Mouse (Mus musculus) limb, embryonic 14.5 days (tissue): ENCODE measurements at regions not wholly inside any gene's neighbourhood (a gene's known extent, or its start where the extent isn't known, plus 50 kb on each side); places are given as distances from the start of the nearest gene placed in this dataset.

ENCODE experiments used
- ATAC-seq: fragments of 200-750 bp; cut with Nextera tagmentation; 2 replicates; pipeline ENCODE4 v1.8.0; 2017; ENCODE audit warnings: low read depth, moderate number of reproducible peaks, moderate TSS enrichment; ENCODE audit not compliant: low FRiP score
- DNase-seq: peaks from one replicate; pipeline ENCODE4 v3.0.0-alpha.2; 2015; ENCODE audit warnings: low spot score
- H3K27ac ChIP-seq: fragments of 300-500 bp; sonication (generic); replicated peaks from 2 replicates; pipeline ENCODE4 v1.5.1; 2014; ENCODE audit warnings: low read depth, mild to moderate bottlenecking, low read length, moderate library complexity, mixed read lengths
- H3K27me3 ChIP-seq: fragments of 300-500 bp; sonication (generic); 2 replicates; pipeline ENCODE4 v1.6.1; 2014; ENCODE audit warnings: low read length, mixed read lengths; ENCODE audit not compliant: control insufficient read depth, insufficient read depth
- H3K36me3 ChIP-seq: fragments of 300-500 bp; sonication (generic); 2 replicates; pipeline ENCODE4 v1.6.1; 2014; ENCODE audit warnings: mild to moderate bottlenecking, low read length, moderate library complexity, mixed read lengths; ENCODE audit not compliant: control insufficient read depth, insufficient read depth
- H3K4me1 ChIP-seq: fragments of 300-500 bp; sonication (generic); 2 replicates; pipeline ENCODE4 v1.6.1; 2014; ENCODE audit warnings: antibody characterized with exemption, low read length, mixed read lengths; ENCODE audit not compliant: control insufficient read depth, insufficient read depth
- H3K4me2 ChIP-seq: fragments of 300-500 bp; sonication (generic); replicated peaks from 2 replicates; pipeline ENCODE4 v1.6.1; 2014; ENCODE audit warnings: low read depth, mild to moderate bottlenecking, low read length, moderate library complexity; ENCODE audit not compliant: severe bottlenecking
- H3K4me3 ChIP-seq: fragments of 300-500 bp; sonication (generic); replicated peaks from 2 replicates; pipeline ENCODE4 v1.5.1; 2014; ENCODE audit warnings: low read length
- H3K9ac ChIP-seq: fragments of 300-500 bp; sonication (generic); 2 replicates; pipeline ENCODE4 v1.6.1; 2014; ENCODE audit warnings: mild to moderate bottlenecking, low read depth, low read length, moderate library complexity; ENCODE audit not compliant: severe bottlenecking
- H3K9me3 ChIP-seq: fragments of 300-500 bp; sonication (generic); 2 replicates; pipeline ENCODE4 v1.6.1; 2016; ENCODE audit warnings: low read length; ENCODE audit not compliant: control insufficient read depth
- POLR2A ChIP-seq: fragments of 200-500 bp; IDR thresholded peaks from 2 replicates; pipeline ENCODE4 v1.8.0; 2012; ENCODE audit warnings: inconsistent platforms, mild to moderate bottlenecking, moderate library complexity, borderline replicate concordance; ENCODE audit not compliant: insufficient read depth, insufficient read length; ENCODE audit errors: extremely low read depth
- WGBS: fragments of 180-500 bp; shearing (Covaris S2); extraction: QIAGEN DNeasy Blood & Tissue Kit; methylation state at CpG from one replicate; pipeline ENCODE4 v1.1.7; 2014; 5-methylcytosine and 5-hydroxymethylcytosine counted together

- 86% methylated on average over 3 of the region's 3 CpGs for WGBS
- Histone ChIP-seq H3K9me3 (no peaks in the 10 kb centered on the region), H3K27me3 (no peaks in the 10 kb centered on the region), H3K4me3 (no peak overlapping the region), H3K27ac (no peak overlapping the region), H3K36me3 (no peaks in the 10 kb centered on the region), H3K4me2 (no peak overlapping the region), H3K4me1 (no peaks in the 10 kb centered on the region), H3K9ac (no peak overlapping the region)
- TF ChIP-seq POLR2A: no peak
- ATAC-seq (no peak), DNase-seq (no peak)
These were observed 312.5 kb upstream of the Trib2 start for GRCm38 (mm10) chr12:16129243-16129642.

GRCm38 (mm10) chr12:16124906-16125305 is 308.2 kb upstream of the Trib2 start:
- H3K9ac ChIP-seq: no peak overlapping the region
- H3K27ac ChIP-seq: no peak overlapping the region
- no peak overlapping the region for H3K4me2 ChIP-seq
- H3K4me1 ChIP-seq: no peaks in the 10 kb centered on the region
- no peaks in the 10 kb centered on the region for H3K36me3 ChIP-seq
- ATAC-seq: no peak
- no peaks in the 10 kb centered on the region for H3K9me3 ChIP-seq
- no peak overlapping the region for H3K4me3 ChIP-seq
- H3K27me3 ChIP-seq: no peaks in the 10 kb centered on the region
- 88% methylated on average over 2 of the region's 2 CpGs for WGBS
- TF ChIP-seq POLR2A: no peak
- no peak for DNase-seq

GRCm38 (mm10) chr12:16122353-16123127 is 305.8 kb upstream of the Trib2 start:
- 61% methylated on average over 2 of the region's 2 CpGs for WGBS
- Histone ChIP-seq H3K9me3 (no peaks in the 10 kb centered on the region), H3K27ac (no peak overlapping the region), H3K27me3 (no peaks in the 10 kb centered on the region), H3K4me3 (no peak overlapping the region), H3K4me1 (no peaks in the 10 kb centered on the region), H3K9ac (no peak overlapping the region), H3K4me2 (no peak overlapping the region), H3K36me3 (no peaks in the 10 kb centered on the region)
- DNase-seq: no peak
- ATAC-seq: no peak
- TF ChIP-seq POLR2A: no peak

GRCm38 (mm10) chr12:16121787-16122186 is 305.1 kb upstream of the Trib2 start:
- H3K4me3 ChIP-seq: no peak overlapping the region
- no peak for DNase-seq
- no peaks in the 10 kb centered on the region for H3K27me3 ChIP-seq
- ATAC-seq: no peak
- no peaks in the 10 kb centered on the region for H3K9me3 ChIP-seq
- H3K27ac ChIP-seq: no peak overlapping the region
- no peak overlapping the region for H3K9ac ChIP-seq
- no peak overlapping the region for H3K4me2 ChIP-seq
- TF ChIP-seq POLR2A: no peak
- 74% methylated on average over 6 of the region's 6 CpGs for WGBS
- no peaks in the 10 kb centered on the region for H3K36me3 ChIP-seq
- no peaks in the 10 kb centered on the region for H3K4me1 ChIP-seq

GRCm38 (mm10) chr12:16118710-16119109 is 302.0 kb upstream of the Trib2 start:
- Histone ChIP-seq H3K9ac (no peak overlapping the region), H3K9me3 (no peaks in the 10 kb centered on the region), H3K4me2 (no peak overlapping the region), H3K4me1 (no peaks in the 10 kb centered on the region), H3K27ac (no peak overlapping the region), H3K27me3 (no peaks in the 10 kb centered on the region), H3K4me3 (no peak overlapping the region), H3K36me3 (no peaks in the 10 kb centered on the region)
- peak; percentile 66 for DNase-seq
- TF ChIP-seq POLR2A: no peak
- ATAC-seq: peak; percentile 65
